Mouse (Mus musculus) neural tube, embryonic 14.5 days (tissue): ENCODE measurements around the gene Itpkb. TPM values are rescaled to one million over a fixed set of nuclear protein-coding genes. Genes with fewer than 3 reads are reported as not detected.

Source experiments
- ATAC-seq: fragments of 200-750 bp; cut with Nextera tagmentation; 2 replicates; pipeline ENCODE4 v1.8.0; 2017; ENCODE audit warnings: low read depth, mild to moderate bottlenecking, moderate TSS enrichment, moderate library complexity
- H3K27ac ChIP-seq: fragments of 300-500 bp; sonication (generic); 2 replicates; pipeline ENCODE4 v1.5.1; 2014; ENCODE audit warnings: low read depth, mild to moderate bottlenecking, control low read depth, low read length, moderate library complexity, mixed read lengths
- H3K27me3 ChIP-seq: fragments of 300-500 bp; sonication (generic); 2 replicates; pipeline ENCODE4 v1.6.1; 2014; ENCODE audit warnings: low read length; ENCODE audit not compliant: control insufficient read depth, insufficient read depth
- H3K36me3 ChIP-seq: fragments of 300-500 bp; sonication (generic); 2 replicates; pipeline ENCODE4 v1.6.1; 2014; ENCODE audit warnings: low read length, mixed read lengths; ENCODE audit not compliant: control insufficient read depth, insufficient read depth
- H3K4me1 ChIP-seq: fragments of 300-500 bp; sonication (generic); 2 replicates; pipeline ENCODE4 v1.6.1; 2014; ENCODE audit warnings: low read length; ENCODE audit not compliant: control insufficient read depth, insufficient read depth
- H3K4me2 ChIP-seq: fragments of 300-500 bp; sonication (generic); 2 replicates; pipeline ENCODE4 v1.6.1; 2014; ENCODE audit warnings: mild to moderate bottlenecking, low read depth, low read length, control low read depth
- H3K4me3 ChIP-seq: fragments of 300-500 bp; sonication (generic); 2 replicates; pipeline ENCODE4 v1.5.1; 2014; ENCODE audit warnings: low read depth, low read length, control low read depth, mixed read lengths
- H3K9ac ChIP-seq: fragments of 300-500 bp; sonication (generic); replicated peaks from 2 replicates; pipeline ENCODE4 v1.6.1; 2014; ENCODE audit warnings: low read depth, mild to moderate bottlenecking, control low read depth, low read length, mixed read lengths
- H3K9me3 ChIP-seq: fragments of 300-500 bp; sonication (generic); 2 replicates; pipeline ENCODE4 v1.6.1; 2016; ENCODE audit warnings: low read length; ENCODE audit not compliant: control insufficient read depth
- WGBS: fragments of 180-500 bp; shearing (Covaris S2); extraction: QIAGEN DNeasy Blood & Tissue Kit; methylation state at CpG from one replicate; pipeline ENCODE4 v1.1.7; 2014; 5-methylcytosine and 5-hydroxymethylcytosine counted together
- polyA plus RNA-seq: library from polyadenylated mRNA; unstranded; fragments of >200 nt; fragmentation: Nextera tagmentation; extraction: Ambion mirVana; gene quantifications from 2 replicates; pipeline ENCODE4 v1.2.1, GENCODE M21; 2014

The Itpkb gene
- polyA plus RNA-seq, 1 experiment from 2014 or later: 2.4 TPM

- Histone ChIP-seq H3K4me1 (peaks cover 10% of the 10 kb centered on the region; the same call in 1 of the 2 replicates), H3K9me3 (no peaks in the 10 kb centered on the region), H3K27ac (0 out of 2 replicates have a peak overlapping the region, but pooled peaks have one; percentile 28), H3K4me2 (no peak overlapping the region), H3K4me3 (no peak overlapping the region), H3K27me3 (no peaks in the 10 kb centered on the region), H3K9ac (no peak overlapping the region), H3K36me3 (no peaks in the 10 kb centered on the region)
- 33% methylated on average over 8 of the region's 8 CpGs for WGBS
- ATAC-seq: peak; percentile 85
Observed at GRCm38 (mm10) chr1:180420496-180421164, 90.3 kb downstream of the Itpkb start.

- H3K27ac ChIP-seq: no peak overlapping the region
- peak; percentile 18; the same call in 1 of the 2 replicates for ATAC-seq
- no peak overlapping the region for H3K4me3 ChIP-seq
- H3K27me3 ChIP-seq: no peaks in the 10 kb centered on the region
- peaks cover 10% of the 10 kb centered on the region; the same call in 1 of the 2 replicates for H3K4me1 ChIP-seq
- H3K9me3 ChIP-seq: no peaks in the 10 kb centered on the region
- H3K4me2 ChIP-seq: no peak overlapping the region
- 57% methylated on average over 25 of the region's 25 CpGs for WGBS
- no peak overlapping the region for H3K9ac ChIP-seq
- H3K36me3 ChIP-seq: no peaks in the 10 kb centered on the region
Observed at GRCm38 (mm10) chr1:180421165-180421909, 91.1 kb downstream of the Itpkb start.

DNA sequence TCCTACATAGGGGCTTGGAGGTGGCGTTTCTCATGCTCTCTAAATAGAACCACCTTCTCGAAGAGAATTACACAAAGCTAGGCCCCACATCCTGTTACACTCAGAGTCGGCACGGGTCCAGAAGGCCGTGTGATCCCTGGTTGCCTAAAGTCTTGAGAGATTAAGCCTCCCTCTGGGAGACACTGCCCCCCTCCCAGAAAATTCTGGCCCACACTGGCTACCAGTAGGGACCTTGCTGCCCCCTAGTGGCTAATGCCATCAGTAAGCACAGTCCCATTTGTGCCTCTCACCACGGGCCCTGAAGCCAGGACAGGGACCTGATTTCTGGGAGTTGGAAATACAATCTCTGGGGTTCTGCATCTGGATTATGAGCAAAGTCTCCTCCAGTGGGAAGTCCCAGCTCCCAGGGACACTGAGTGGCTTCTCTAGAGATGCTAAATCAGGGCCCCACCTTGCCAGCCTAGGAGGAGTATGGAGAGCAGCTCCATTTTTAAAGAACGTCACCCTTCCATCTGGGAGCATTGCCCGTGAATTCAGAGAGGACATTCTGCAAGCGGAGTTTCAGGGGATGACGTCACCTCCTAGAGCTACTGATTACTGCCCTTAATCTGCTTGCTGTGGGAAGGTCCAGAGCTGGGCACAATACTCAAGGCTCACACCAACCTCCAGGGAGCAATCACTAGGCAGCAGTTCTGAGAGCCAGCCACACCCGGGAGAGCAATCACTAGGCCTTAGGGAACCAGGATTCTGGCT, 92.0 kb downstream of the Itpkb start:
- Histone ChIP-seq H3K27ac (no peak overlapping the region), H3K9me3 (no peaks in the 10 kb centered on the region), H3K4me3 (no peak overlapping the region), H3K9ac (no peak overlapping the region), H3K27me3 (no peaks in the 10 kb centered on the region), H3K36me3 (no peaks in the 10 kb centered on the region), H3K4me2 (no peak overlapping the region), H3K4me1 (peaks cover 10% of the 10 kb centered on the region; the same call in 1 of the 2 replicates)
- no peak for ATAC-seq
- WGBS: 38% methylated on average over 11 of the region's 11 CpGs

GRCm38 (mm10) chr1:180423008-180423639, 92.8 kb downstream of the Itpkb start:
- Histone ChIP-seq H3K36me3 (no peaks in the 10 kb centered on the region), H3K4me2 (no peak overlapping the region)
- WGBS: 66% methylated on average over 16 of the region's 16 CpGs

DNA sequence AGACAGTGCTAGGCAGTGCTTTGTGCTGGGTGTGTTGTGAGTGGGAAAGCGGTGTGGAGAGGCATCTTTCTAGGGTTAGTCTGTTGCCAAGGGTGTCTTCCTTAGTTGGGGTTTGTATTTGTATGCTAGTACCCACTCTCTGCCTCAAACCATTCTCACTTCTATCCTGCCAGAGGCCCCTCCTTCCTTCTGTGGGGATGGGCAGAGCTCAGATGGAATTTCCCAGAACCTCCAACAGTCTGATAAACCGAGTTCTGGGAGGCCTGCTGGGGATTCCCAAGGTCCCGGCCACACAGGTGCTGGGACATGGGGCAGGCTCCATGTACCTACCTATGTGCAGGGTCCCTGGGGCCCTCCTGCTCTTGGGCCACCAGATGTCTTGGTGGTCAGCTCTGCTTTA, 93.6 kb downstream of the Itpkb start:
- H3K4me1 ChIP-seq: peaks cover 10% of the 10 kb centered on the region; the same call in 1 of the 2 replicates
- H3K4me3 ChIP-seq: no peak overlapping the region
- no peak overlapping the region for H3K4me2 ChIP-seq
- no peak for ATAC-seq
- 85% methylated on average over 3 of the region's 3 CpGs for WGBS
- H3K9me3 ChIP-seq: no peaks in the 10 kb centered on the region
- H3K27ac ChIP-seq: no peak overlapping the region
- no peaks in the 10 kb centered on the region for H3K27me3 ChIP-seq
- H3K9ac ChIP-seq: no peak overlapping the region
- H3K36me3 ChIP-seq: no peaks in the 10 kb centered on the region

More at GRCm38 (mm10) chr1:180423008-180423639, 92.8 kb downstream of the Itpkb start:
- peaks cover 10% of the 10 kb centered on the region; the same call in 1 of the 2 replicates for H3K4me1 ChIP-seq
- H3K9ac ChIP-seq: no peak overlapping the region
- ATAC-seq: no peak
- no peak overlapping the region for H3K4me3 ChIP-seq
- no peaks in the 10 kb centered on the region for H3K27me3 ChIP-seq
- no peaks in the 10 kb centered on the region for H3K9me3 ChIP-seq
- no peak overlapping the region for H3K27ac ChIP-seq

- Histone ChIP-seq H3K4me3 (no peak overlapping the region), H3K9ac (no peak overlapping the region), H3K27me3 (no peaks in the 10 kb centered on the region), H3K27ac (no peak overlapping the region), H3K36me3 (no peaks in the 10 kb centered on the region), H3K4me2 (no peak overlapping the region), H3K4me1 (peaks cover 3% of the 10 kb centered on the region; the same call in 1 of the 2 replicates), H3K9me3 (no peaks in the 10 kb centered on the region)
- 83% methylated on average over 6 of the region's 6 CpGs for WGBS
- no peak for ATAC-seq
Observed at GRCm38 (mm10) chr1:180426405-180426804, 96.1 kb downstream of the Itpkb start.

DNA sequence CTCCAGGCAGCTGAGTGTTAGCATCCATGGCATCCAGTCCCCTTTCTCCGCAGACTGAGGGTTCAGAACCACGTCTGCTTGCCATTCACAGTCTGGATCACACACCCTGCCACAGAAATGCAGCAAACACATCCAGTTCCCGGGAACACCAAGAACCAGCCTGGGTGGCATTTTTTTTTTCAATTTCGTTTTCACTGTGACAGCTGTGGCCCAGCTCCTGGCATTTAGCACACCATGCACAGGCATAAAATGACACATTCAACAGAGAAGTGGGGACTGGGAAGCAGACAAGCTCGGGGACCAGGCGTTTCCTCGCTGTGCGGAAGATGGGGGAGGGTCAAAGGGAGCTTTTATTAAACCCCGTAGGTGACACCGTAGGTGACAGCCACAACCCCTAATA, 97.4 kb downstream of the Itpkb start:
- H3K9ac ChIP-seq: no peak overlapping the region
- H3K4me3 ChIP-seq: no peak overlapping the region
- no peaks in the 10 kb centered on the region for H3K9me3 ChIP-seq
- H3K36me3 ChIP-seq: no peaks in the 10 kb centered on the region
- 59% methylated on average over 10 of the region's 10 CpGs for WGBS
- no peak for ATAC-seq
- no peak overlapping the region for H3K4me2 ChIP-seq
- peaks cover 4% of the 10 kb centered on the region; the same call in 1 of the 2 replicates for H3K4me1 ChIP-seq
- H3K27me3 ChIP-seq: no peaks in the 10 kb centered on the region
- H3K27ac ChIP-seq: no peak overlapping the region

- no peak overlapping the region for H3K9ac ChIP-seq
- no peak overlapping the region for H3K4me3 ChIP-seq
- H3K27me3 ChIP-seq: no peaks in the 10 kb centered on the region
- H3K36me3 ChIP-seq: no peaks in the 10 kb centered on the region
- peaks cover 5% of the 10 kb centered on the region; the same call in 1 of the 2 replicates for H3K4me1 ChIP-seq
- no peak for ATAC-seq
- no peaks in the 10 kb centered on the region for H3K9me3 ChIP-seq
- WGBS: 36% methylated on average over 9 of the region's 9 CpGs
- no peak overlapping the region for H3K27ac ChIP-seq
- no peak overlapping the region for H3K4me2 ChIP-seq
Observed at GRCm38 (mm10) chr1:180428101-180428712, 97.9 kb downstream of the Itpkb start.
